Mouse (Mus musculus): Measurements from ENCODE around the gene Ehd2. TPM values are rescaled to one million over a fixed set of nuclear protein-coding genes. Genes with fewer than 3 reads are reported as not detected.
A peak's percentile ranks its signal among the peaks of the same experiment; 100 is the strongest.

The Ehd2 gene
- total and polyA plus RNA-seq, 3 experiments = 0.15 to 0.38 (median 0.33) TPM

DNA sequence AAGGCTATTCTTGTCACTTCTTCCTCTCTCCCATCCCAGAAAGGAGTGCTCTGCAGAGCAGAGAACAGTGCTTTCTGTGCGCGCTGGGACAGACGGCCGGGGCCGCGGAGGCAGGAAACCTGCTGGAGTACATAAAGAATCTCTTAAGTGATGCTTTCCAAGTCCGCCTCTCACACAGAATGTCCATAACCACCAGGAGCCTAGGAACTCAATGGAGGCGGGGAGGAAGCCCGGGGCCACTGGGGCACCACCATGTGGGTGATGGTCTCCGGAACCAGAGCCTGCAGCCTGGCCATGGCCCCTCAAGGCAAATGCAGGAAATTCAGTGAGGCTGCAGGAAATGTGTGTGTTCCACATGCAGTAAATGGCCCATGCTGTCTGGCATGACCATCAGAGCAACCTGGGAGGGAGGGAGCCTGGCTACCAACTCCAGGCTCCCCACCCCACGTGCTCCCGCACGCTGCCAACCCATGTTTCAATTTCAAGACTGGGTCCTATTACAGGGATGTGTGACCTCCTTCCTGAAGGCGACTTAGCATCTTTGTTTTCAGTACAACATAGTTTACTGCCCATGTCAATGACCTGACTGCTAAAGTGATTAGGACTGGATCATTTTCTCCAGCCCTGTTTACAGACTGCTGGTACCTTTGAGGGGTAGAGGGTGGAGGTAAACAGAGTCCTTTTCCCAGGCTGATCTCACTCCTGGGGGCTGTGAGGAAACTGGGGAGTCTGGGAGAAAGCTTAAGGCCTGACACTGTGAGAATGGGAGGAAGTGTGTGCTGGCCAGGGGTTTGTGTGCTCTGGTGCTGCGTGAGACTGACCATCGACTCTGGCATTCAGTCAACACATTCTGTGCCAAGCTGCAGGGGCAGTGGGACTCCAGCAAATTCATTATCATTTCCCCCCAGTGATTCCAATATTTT, 33.7 kb downstream of the Ehd2 start:
- TF ChIP-seq GATA1 (IDR thresholded peaks at IDR 0.05; ENCODE audit: borderline replicate concordance, low read length) (no peak), GATA2 (IDR thresholded peaks at IDR 0.05; ENCODE audit: borderline replicate concordance, low read depth, low read length) (no peak), CTCF (IDR thresholded peaks at IDR 0.05; ENCODE audit: low read depth, low read length) (no peak), POLR2AphosphoS5 (IDR thresholded peaks at IDR 0.05; ENCODE audit: insufficient replicate concordance, low read depth, low read length) (no peak), TAL1 (conservative IDR thresholded peaks at IDR 0.05; ENCODE audit: low read depth, low read length) (no peak)
- H3K4me3 ChIP-seq (ENCODE audit: low read depth, low read length) = no peak overlapping the region
- ATAC-seq (ENCODE audit: extremely low read depth, insufficient number of reproducible peaks, low FRiP score, poor library complexity, severe bottlenecking) = no peak

DNA sequence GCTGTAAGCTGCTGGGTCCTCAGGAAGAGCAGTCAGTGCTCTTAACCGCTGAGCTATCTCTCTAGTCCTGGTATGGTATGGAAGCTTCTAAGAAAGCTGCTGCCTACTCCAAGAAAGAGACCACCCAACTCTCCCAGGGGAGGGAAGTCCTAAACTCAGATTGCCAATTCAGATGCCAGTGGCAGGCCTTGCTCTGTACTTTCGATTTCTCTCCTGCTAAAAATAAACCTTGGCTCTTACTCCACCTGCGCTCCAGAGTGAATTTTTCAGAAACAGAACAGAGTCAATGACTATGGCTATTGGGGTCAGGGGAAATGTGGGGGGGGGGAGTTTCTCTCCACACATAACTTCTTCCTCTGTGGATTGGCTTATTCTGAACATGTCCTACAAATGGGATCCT, 35.7 kb downstream of the Ehd2 start:
- Histone ChIP-seq H3K27me3 (ENCODE audit: insufficient read depth, low read length) (peaks cover 8% of the 10 kb centered on the region), H3K36me3 (replicated peaks) (peaks cover 14% of the 10 kb centered on the region), H3K4me1 (ENCODE audit: insufficient read depth, low read depth, low read length) (peaks cover 7% of the 10 kb centered on the region), H3K4me3 (ENCODE audit: low read depth, low read length) (no peak overlapping the region), H3K9me3 (replicated peaks) (no peaks in the 10 kb centered on the region)
- ATAC-seq (ENCODE audit: extremely low read depth, insufficient number of reproducible peaks, low FRiP score, poor library complexity, severe bottlenecking) (no peak), DNase-seq (ENCODE audit: low spot score) (no peak)
- TF ChIP-seq CTCF (IDR thresholded peaks at IDR 0.05; ENCODE audit: low read depth, low read length) = no peak
- no peak for TF ChIP-seq GATA1 (IDR thresholded peaks at IDR 0.05; ENCODE audit: borderline replicate concordance, low read length)

More for the DNA sequence above, 33.7 kb downstream of the Ehd2 start:
- Histone ChIP-seq H3K4me1 (ENCODE audit: insufficient read depth, low read depth, low read length) (peaks cover 16% of the 10 kb centered on the region), H3K36me3 (replicated peaks) (peaks cover 34% of the 10 kb centered on the region), H3K9me3 (replicated peaks) (no peaks in the 10 kb centered on the region), H3K27me3 (ENCODE audit: insufficient read depth, low read length) (peaks cover 8% of the 10 kb centered on the region)
- DNase-seq (ENCODE audit: low spot score) = no peak

DNA sequence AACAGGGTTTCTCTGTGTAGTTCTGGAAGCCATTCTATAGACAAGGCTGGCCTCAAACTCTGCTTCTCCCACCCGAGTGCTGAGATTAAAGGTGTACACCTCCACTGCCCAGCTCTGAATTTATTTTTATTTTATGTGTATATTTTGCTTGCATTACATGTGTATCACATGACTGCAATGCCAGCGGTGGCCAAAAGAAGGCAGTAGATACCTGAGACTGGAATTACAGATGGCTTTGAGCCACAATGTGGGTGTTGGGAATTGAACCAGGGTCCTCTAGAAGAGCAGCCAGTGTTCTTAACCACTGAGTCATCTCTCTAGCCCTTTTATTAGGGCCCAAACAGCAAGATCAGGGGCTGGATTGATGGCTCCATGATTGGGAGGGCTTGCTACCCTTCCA, 36.8 kb downstream of the Ehd2 start:
- Histone ChIP-seq H3K27me3 (ENCODE audit: insufficient read depth, low read length) (peaks cover 12% of the 10 kb centered on the region), H3K4me1 (ENCODE audit: insufficient read depth, low read depth, low read length) (peaks cover 7% of the 10 kb centered on the region), H3K4me3 (ENCODE audit: low read depth, low read length) (no peak overlapping the region), H3K9me3 (replicated peaks) (no peaks in the 10 kb centered on the region), H3K36me3 (replicated peaks) (peaks cover 5% of the 10 kb centered on the region)
- TF ChIP-seq CTCF (IDR thresholded peaks at IDR 0.05; ENCODE audit: low read depth, low read length) = no peak
- TF ChIP-seq GATA1 (IDR thresholded peaks at IDR 0.05; ENCODE audit: borderline replicate concordance, low read length) = no peak
- TF ChIP-seq TAL1 (conservative IDR thresholded peaks at IDR 0.05; ENCODE audit: low read depth, low read length) = no peak
- no peak for TF ChIP-seq POLR2AphosphoS5 (IDR thresholded peaks at IDR 0.05; ENCODE audit: insufficient replicate concordance, low read depth, low read length)
- TF ChIP-seq GATA2 (IDR thresholded peaks at IDR 0.05; ENCODE audit: borderline replicate concordance, low read depth, low read length) = no peak
- ATAC-seq (ENCODE audit: extremely low read depth, insufficient number of reproducible peaks, low FRiP score, poor library complexity, severe bottlenecking) (no peak), DNase-seq (ENCODE audit: low spot score) (no peak)

DNA sequence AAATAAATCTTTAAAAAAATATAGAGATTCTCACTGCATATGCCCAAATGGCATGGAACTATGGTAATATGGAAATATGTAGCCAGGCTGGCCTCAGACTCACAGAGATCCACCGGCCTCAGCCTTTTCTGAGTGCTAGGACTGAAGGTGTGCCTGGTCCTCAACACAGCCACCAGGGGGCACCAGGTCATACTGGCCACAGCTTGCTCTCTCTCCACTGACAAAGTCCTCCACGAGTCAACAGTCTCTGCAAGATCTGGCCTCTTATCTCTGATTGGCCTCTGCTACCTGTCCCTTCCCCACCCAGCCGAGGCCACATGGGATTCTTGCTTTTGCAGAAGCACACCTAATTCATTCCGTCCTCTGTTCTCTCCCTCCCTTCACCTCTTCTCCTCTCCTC, 37.5 kb downstream of the Ehd2 start:
- peaks cover 12% of the 10 kb centered on the region for H3K27me3 ChIP-seq (ENCODE audit: insufficient read depth, low read length)
- no peaks in the 10 kb centered on the region for H3K9me3 ChIP-seq (replicated peaks)
- no peak for TF ChIP-seq POLR2AphosphoS5 (IDR thresholded peaks at IDR 0.05; ENCODE audit: insufficient replicate concordance, low read depth, low read length)
- no peak for TF ChIP-seq GATA2 (IDR thresholded peaks at IDR 0.05; ENCODE audit: borderline replicate concordance, low read depth, low read length)
- no peak for TF ChIP-seq TAL1 (conservative IDR thresholded peaks at IDR 0.05; ENCODE audit: low read depth, low read length)
- peak; percentile 71 for TF ChIP-seq CTCF (IDR thresholded peaks at IDR 0.05; ENCODE audit: low read depth, low read length)
- TF ChIP-seq GATA1 (IDR thresholded peaks at IDR 0.05; ENCODE audit: borderline replicate concordance, low read length) = no peak
- H3K36me3 ChIP-seq (replicated peaks) = peaks cover under 1% of the 10 kb centered on the region
- peak; percentile 84 for ATAC-seq (ENCODE audit: extremely low read depth, insufficient number of reproducible peaks, low FRiP score, poor library complexity, severe bottlenecking)
- DNase-seq (ENCODE audit: low spot score) = no peak
- peaks cover 7% of the 10 kb centered on the region for H3K4me1 ChIP-seq (ENCODE audit: insufficient read depth, low read depth, low read length)
- H3K4me3 ChIP-seq (ENCODE audit: low read depth, low read length) = no peak overlapping the region

DNA sequence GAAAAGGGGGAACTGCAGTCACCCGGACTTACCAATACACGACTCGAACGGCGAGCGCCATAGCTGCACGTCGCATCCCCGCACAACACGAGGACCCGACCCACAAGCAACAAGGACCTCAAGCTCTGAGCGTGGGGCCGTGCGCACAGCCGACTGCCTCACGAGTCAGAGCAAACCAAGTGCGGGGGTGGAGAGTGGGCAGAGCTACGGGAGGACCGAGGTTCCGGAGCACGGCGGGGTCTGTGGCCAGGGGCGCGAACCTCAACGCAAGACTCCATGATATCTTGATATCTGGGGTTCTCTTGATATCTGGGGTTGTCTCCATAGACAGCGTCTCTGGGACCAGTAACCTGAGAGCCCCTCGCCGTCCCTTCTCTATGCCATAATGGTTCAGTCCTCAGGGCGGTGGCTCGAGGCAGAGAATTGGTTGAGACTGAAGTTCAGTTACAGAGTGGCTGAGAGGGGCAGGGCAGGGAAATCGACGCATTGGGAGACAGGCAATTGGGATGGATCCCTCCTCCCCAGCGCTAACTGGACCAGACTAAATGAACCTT, 45.1 kb downstream of the Ehd2 start, which contains the start of gene Selenow:
Gene Selenow, minus strand, starts transcription at position 183 of the 554 bp plus-strand sequence.
- Histone ChIP-seq H3K36me3 (replicated peaks) (peaks cover 34% of the 10 kb centered on the region), H3K4me1 (ENCODE audit: insufficient read depth, low read depth, low read length) (peaks cover 55% of the 10 kb centered on the region), H3K4me3 (ENCODE audit: low read depth, low read length) (peak within 1 kb of the TSS; percentile 74), H3K27me3 (ENCODE audit: insufficient read depth, low read length) (peaks cover 4% of the 10 kb centered on the region), H3K9me3 (replicated peaks) (no peaks in the 10 kb centered on the region)
- ATAC-seq (ENCODE audit: extremely low read depth, insufficient number of reproducible peaks, low FRiP score, poor library complexity, severe bottlenecking) (peak; percentile 87), DNase-seq (ENCODE audit: low spot score) (peak; percentile 82)
- TF ChIP-seq POLR2AphosphoS5 (IDR thresholded peaks at IDR 0.05; ENCODE audit: insufficient replicate concordance, low read depth, low read length) (no peak), GATA2 (IDR thresholded peaks at IDR 0.05; ENCODE audit: borderline replicate concordance, low read depth, low read length) (no peak)

DNA sequence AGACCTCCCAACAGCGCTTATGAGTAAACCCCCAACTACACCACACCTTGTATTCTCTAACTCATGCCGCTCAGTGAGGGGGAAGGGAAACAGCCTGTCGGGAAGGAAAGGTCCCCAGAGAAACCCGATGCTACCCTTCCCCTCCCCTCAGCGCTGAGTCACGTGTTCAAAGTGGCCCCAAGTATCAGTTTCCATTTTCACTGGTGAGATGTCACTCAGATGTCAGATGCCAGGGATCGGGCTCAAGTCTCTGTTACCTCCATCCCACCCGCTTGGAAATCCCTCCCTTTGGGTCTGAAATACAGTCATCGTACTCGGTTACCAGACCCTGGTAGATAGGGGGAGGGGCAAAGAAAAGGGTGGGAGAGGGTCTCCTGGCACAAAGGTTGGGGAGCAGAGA, 45.6 kb downstream of the Ehd2 start:
- Histone ChIP-seq H3K4me3 (ENCODE audit: low read depth, low read length) (peak overlapping the region; percentile 74), H3K9me3 (replicated peaks) (no peaks in the 10 kb centered on the region), H3K36me3 (replicated peaks) (peaks cover 39% of the 10 kb centered on the region), H3K4me1 (ENCODE audit: insufficient read depth, low read depth, low read length) (peaks cover 55% of the 10 kb centered on the region), H3K27me3 (ENCODE audit: insufficient read depth, low read length) (peaks cover 4% of the 10 kb centered on the region)
- ATAC-seq (ENCODE audit: extremely low read depth, insufficient number of reproducible peaks, low FRiP score, poor library complexity, severe bottlenecking) (peak; percentile 45), DNase-seq (ENCODE audit: low spot score) (peak; percentile 54)
- TF ChIP-seq GATA2 (IDR thresholded peaks at IDR 0.05; ENCODE audit: borderline replicate concordance, low read depth, low read length) (no peak), GATA1 (IDR thresholded peaks at IDR 0.05; ENCODE audit: borderline replicate concordance, low read length) (no peak), CTCF (IDR thresholded peaks at IDR 0.05; ENCODE audit: low read depth, low read length) (no peak), POLR2AphosphoS5 (IDR thresholded peaks at IDR 0.05; ENCODE audit: insufficient replicate concordance, low read depth, low read length) (no peak), TAL1 (conservative IDR thresholded peaks at IDR 0.05; ENCODE audit: low read depth, low read length) (no peak)
